ENCODE assay signal across 14 mouse cellular contexts in the genomic region with DNA sequence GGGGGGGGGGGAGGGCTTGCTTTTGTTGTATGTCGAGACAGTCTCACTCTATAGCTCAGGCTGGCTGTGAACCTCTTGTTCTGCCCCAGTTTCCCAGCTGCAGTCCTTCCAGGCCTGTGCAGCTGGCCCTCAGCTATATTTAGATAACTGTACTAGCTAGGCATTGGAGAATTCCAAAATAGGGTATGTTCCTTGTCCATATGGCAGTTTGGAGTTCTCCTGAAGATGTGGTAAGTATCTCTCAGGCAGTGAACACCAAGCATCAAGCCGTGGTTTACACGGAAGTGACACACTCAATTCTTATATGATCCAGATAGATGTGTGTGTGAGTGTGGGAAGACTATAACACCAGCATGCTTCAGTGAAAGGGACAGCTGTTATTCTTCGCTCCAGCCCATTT. TPM values are rescaled to one million over a fixed set of nuclear protein-coding genes. Genes with fewer than 3 reads are reported as not detected.
DNase-seq lines count a peak whose midpoint lies in the region; ATAC-seq lines count a peak whose summit lies in the region.
"Had no signal": no experiment of that assay in that cellular context is flagged by ENCODE, and none has a peak within 500 bp of the region (broad histone marks: within the 10 kb centered on the region; RNA-seq: fewer than 3 reads in every experiment).

No protein-coding gene starts in this region.

- no peaks in the 10 kb centered on the region for H3K9me3 ChIP-seq in heart, embryonic 15.5 days (replicated peaks)
- no peaks in the 10 kb centered on the region for H3K9me3 ChIP-seq in intestine, embryonic 16.5 days (ENCODE audit: control insufficient read depth, low read length)
- no peaks in the 10 kb centered on the region for H3K9me3 ChIP-seq in hindbrain, embryonic 12.5 days (replicated peaks)
- H3K9me3 ChIP-seq: limb, embryonic 10.5 days; midbrain, embryonic 10.5 days had no signal

- no peak for DNase-seq in heart, postnatal 14 days
- peak; percentile 75 for DNase-seq in right cerebral cortex, adult 18-20 months
- no peak for DNase-seq in right cerebral cortex, postnatal 25 days
- peak; percentile 80 for DNase-seq in telencephalon, adult 2 months (ENCODE audit: low read depth, low spot score)
- DNase-seq: cerebellum, adult 18-20 months; gastrocnemius, postnatal 10 days; kidney, postnatal 36 days; lung, adult 18-20 months had no signal

- no peaks in the 10 kb centered on the region for H3K36me3 ChIP-seq in heart, embryonic 15.5 days
- H3K36me3 ChIP-seq in intestine, embryonic 16.5 days (ENCODE audit: control insufficient read depth, insufficient read depth, low read length), result no peaks in the 10 kb centered on the region
- H3K36me3 ChIP-seq in hindbrain, embryonic 12.5 days, result peaks cover 1% of the 10 kb centered on the region

- 47% methylated on average over 4 of the region's 4 CpGs for WGBS in heart, embryonic 15.5 days
- WGBS in intestine, embryonic 16.5 days, result 56% methylated on average over 4 of the region's 4 CpGs
- WGBS in hindbrain, embryonic 12.5 days, result 84% methylated on average over 4 of the region's 4 CpGs

- H3K9ac ChIP-seq in heart, embryonic 15.5 days, result no peak overlapping the region
- no peak overlapping the region for H3K9ac ChIP-seq in intestine, embryonic 16.5 days (ENCODE audit: low read depth, low read length)
- H3K9ac ChIP-seq in hindbrain, embryonic 12.5 days, result no peak overlapping the region

- peak overlapping the region; percentile 61 for H3K27ac ChIP-seq in heart, embryonic 15.5 days
- H3K27ac ChIP-seq in intestine, embryonic 16.5 days (ENCODE audit: low read length), result peak overlapping the region; percentile 55
- H3K27ac ChIP-seq in hindbrain, embryonic 12.5 days, result no peak overlapping the region
- H3K27ac ChIP-seq: limb, embryonic 10.5 days; midbrain, embryonic 10.5 days had no signal

- no peak; the same call in 1 of the 2 replicates for ATAC-seq in heart, embryonic 15.5 days (replicated peaks; ENCODE audit: insufficient number of reproducible peaks, insufficient read depth, low FRiP score, low read depth)
- no peak for ATAC-seq in intestine, embryonic 16.5 days
- ATAC-seq in hindbrain, embryonic 12.5 days (ENCODE audit: low FRiP score), result no peak

- peaks cover 21% of the 10 kb centered on the region for H3K4me1 ChIP-seq in heart, embryonic 15.5 days (replicated peaks)
- H3K4me1 ChIP-seq in intestine, embryonic 16.5 days (ENCODE audit: control insufficient read depth, insufficient read depth, low read length), result peaks cover 20% of the 10 kb centered on the region
- H3K4me1 ChIP-seq in hindbrain, embryonic 12.5 days, result peaks cover 14% of the 10 kb centered on the region

- intact Hi-C loops in heart, postnatal 14 days (cut with DNase I), result no loop called here

- H3K4me3 ChIP-seq in heart, embryonic 15.5 days, result no peak overlapping the region
- H3K4me3 ChIP-seq in intestine, embryonic 16.5 days (ENCODE audit: low read length), result no peak overlapping the region
- H3K4me3 ChIP-seq in hindbrain, embryonic 12.5 days, result no peak overlapping the region
- H3K4me3 ChIP-seq: limb, embryonic 10.5 days; midbrain, embryonic 10.5 days had no signal

- no peak overlapping the region for H3K4me2 ChIP-seq in heart, embryonic 15.5 days
- no peak overlapping the region for H3K4me2 ChIP-seq in intestine, embryonic 16.5 days (ENCODE audit: low read depth, low read length)
- no peak overlapping the region for H3K4me2 ChIP-seq in hindbrain, embryonic 12.5 days (replicated peaks)

- no peaks in the 10 kb centered on the region for H3K27me3 ChIP-seq in heart, embryonic 15.5 days
- no peaks in the 10 kb centered on the region for H3K27me3 ChIP-seq in intestine, embryonic 16.5 days (replicated peaks; ENCODE audit: control insufficient read depth, insufficient read depth, low read length)
- H3K27me3 ChIP-seq in hindbrain, embryonic 12.5 days, result no peaks in the 10 kb centered on the region

RNA-seq across cellular contexts. Expression of a gene that starts 2.3 kb away (rescaled TPM):
- 3.4 and 3.8 TPM in 2 replicates for polyA plus RNA-seq in heart, embryonic 15.5 days (2015; fragmentation: Nextera tagmentation; extraction: Ambion mirVana)
- 10 to 100 TPM; 28.3 to 29.5 TPM for total RNA-seq in heart, postnatal 14 days (2021)
- 3.2 TPM in 2 replicates for polyA plus RNA-seq in intestine, embryonic 16.5 days (2015; fragmentation: Nextera tagmentation; extraction: Ambion mirVana)
- polyA plus RNA-seq in hindbrain, embryonic 12.5 days (2016; fragmentation: Nextera tagmentation; extraction: Ambion mirVana), result 6.9 and 7.2 TPM in 2 replicates

RNA-seq across cellular contexts. Expression of a gene that starts 2.7 kb away (rescaled TPM):
- not detected in 2 replicates for polyA plus RNA-seq in heart, embryonic 15.5 days (2015; fragmentation: Nextera tagmentation; extraction: Ambion mirVana)
- total RNA-seq in heart, postnatal 14 days (2021), result 1 to 10 TPM; 3.4 to 5.8 TPM
- polyA plus RNA-seq in intestine, embryonic 16.5 days (2015; fragmentation: Nextera tagmentation; extraction: Ambion mirVana), result not detected in 2 replicates
- polyA plus RNA-seq in hindbrain, embryonic 12.5 days (2016; fragmentation: Nextera tagmentation; extraction: Ambion mirVana), result not detected in 2 replicates
- polyA plus RNA-seq: limb, embryonic 10.5 days; midbrain, embryonic 10.5 days; neural tube, embryonic 11.5 days had no signal

RNA-seq across cellular contexts. Expression of a gene that starts 26.5 kb away (rescaled TPM):
- polyA plus RNA-seq in heart, embryonic 15.5 days (2015; fragmentation: Nextera tagmentation; extraction: Ambion mirVana), result 0.31 and 2.1 TPM in 2 replicates
- total RNA-seq in heart, postnatal 14 days (2021), result under 1 TPM; 0.19 to 0.51 TPM
- 0.44 and 0.66 TPM in 2 replicates for polyA plus RNA-seq in intestine, embryonic 16.5 days (2015; fragmentation: Nextera tagmentation; extraction: Ambion mirVana)
- 0.12 and 0.33 TPM in 2 replicates for polyA plus RNA-seq in hindbrain, embryonic 12.5 days (2016; fragmentation: Nextera tagmentation; extraction: Ambion mirVana)

RNA-seq across cellular contexts. Expression of a gene that starts 53.3 kb away (rescaled TPM):
- 352 and 384 TPM in 2 replicates for polyA plus RNA-seq in heart, embryonic 15.5 days (2015; fragmentation: Nextera tagmentation; extraction: Ambion mirVana)
- total RNA-seq in heart, postnatal 14 days (2021), result 10 to 100 TPM; 77.8 to 81.2 TPM
- polyA plus RNA-seq in intestine, embryonic 16.5 days (2015; fragmentation: Nextera tagmentation; extraction: Ambion mirVana), result 451 and 495 TPM in 2 replicates
- 519 and 641 TPM in 2 replicates for polyA plus RNA-seq in hindbrain, embryonic 12.5 days (2016; fragmentation: Nextera tagmentation; extraction: Ambion mirVana)

Comparison
In these comparisons a context has a peak if more than half of its experiments do, and no peak if none do; other contexts are left out.
1. DNase-seq: peak in right cerebral cortex, adult 18-20 months (single experiment) and telencephalon, adult 2 months (single experiment); none in heart, postnatal 14 days (0 of 2) and right cerebral cortex, postnatal 25 days (single experiment).